Mouse (Mus musculus) cerebral cortex, adult 2 months (tissue): ENCODE data around the gene Foxa1.

ENCODE experiments used
- WGBS: fragments of 180-500 bp; shearing (Covaris S2); methylation state at CpG from one replicate; pipeline ENCODE4 v1.1.7; 2018; 5-methylcytosine and 5-hydroxymethylcytosine counted together

Gene Foxa1

GRCm38 (mm10) chr12:57539551-57539985 is 7.1 kb downstream of the Foxa1 start:
- 4% methylated on average over 10 of the region's 10 CpGs for WGBS

GRCm38 (mm10) chr12:57538588-57539550 is 7.8 kb downstream of the Foxa1 start:
- WGBS, result 3% methylated on average over 63 of the region's 63 CpGs

GRCm38 (mm10) chr12:57537791-57538587 is 8.7 kb downstream of the Foxa1 start:
- WGBS, result 6% methylated on average over 21 of the region's 21 CpGs

GRCm38 (mm10) chr12:57536909-57537670 is 9.6 kb downstream of the Foxa1 start:
- 7% methylated on average over 11 of the region's 11 CpGs for WGBS

- 3% methylated on average over 25 of the region's 25 CpGs for WGBS
Observed at GRCm38 (mm10) chr12:57536056-57536908, 10.4 kb downstream of the Foxa1 start.

GRCm38 (mm10) chr12:57534879-57535611 is 11.7 kb downstream of the Foxa1 start:
- under 1% methylated on average over 34 of the region's 39 CpGs for WGBS

- WGBS, result 5% methylated on average over 5 of the region's 6 CpGs
Observed at GRCm38 (mm10) chr12:57534517-57534878, 12.2 kb downstream of the Foxa1 start.

- WGBS, result 41% methylated on average over 9 of the region's 9 CpGs
Observed at GRCm38 (mm10) chr12:57530474-57530873, 16.2 kb downstream of the Foxa1 start.

- 80% methylated on average over 4 of the region's 4 CpGs for WGBS
Observed at GRCm38 (mm10) chr12:57528335-57528734, 18.4 kb downstream of the Foxa1 start.

- 61% methylated on average over 12 of the region's 12 CpGs for WGBS
Observed at GRCm38 (mm10) chr12:57515702-57516377, 30.9 kb downstream of the Foxa1 start.

- WGBS, result 36% methylated on average over 1 of the region's 1 CpGs
Observed at GRCm38 (mm10) chr12:57514552-57514951, 32.2 kb downstream of the Foxa1 start.

- 82% methylated on average over 5 of the region's 5 CpGs for WGBS
Observed at GRCm38 (mm10) chr12:57511560-57511959, 35.2 kb downstream of the Foxa1 start.

- WGBS, result 84% methylated on average over 4 of the region's 4 CpGs
Observed at GRCm38 (mm10) chr12:57511127-57511526, 35.6 kb downstream of the Foxa1 start.

GRCm38 (mm10) chr12:57509726-57510125 is 37.0 kb downstream of the Foxa1 start:
- WGBS, result 71% methylated on average over 4 of the region's 4 CpGs

GRCm38 (mm10) chr12:57508938-57509337 is 37.8 kb downstream of the Foxa1 start:
- 46% methylated on average over 11 of the region's 11 CpGs for WGBS

- 69% methylated on average over 7 of the region's 7 CpGs for WGBS
Observed at GRCm38 (mm10) chr12:57505329-57505728, 41.4 kb downstream of the Foxa1 start.

GRCm38 (mm10) chr12:57500246-57500645 is 46.5 kb downstream of the Foxa1 start:
- WGBS, result 77% methylated on average over 7 of the region's 7 CpGs

GRCm38 (mm10) chr12:57496347-57497119 is 50.2 kb downstream of the Foxa1 start:
- 75% methylated on average over 6 of the region's 6 CpGs for WGBS
